Mouse (Mus musculus) small intestine, adult 2 months (tissue): Measurements from ENCODE around the gene Stk24.

Source experiments
- CTCF ChIP-seq: fragments of 200-500 bp; IDR thresholded peaks from 2 replicates; pipeline ENCODE4 v1.5.1; 2012; ENCODE audit warnings: low read depth, mild to moderate bottlenecking, control low read depth, inconsistent platforms, low read length, moderate library complexity, mixed read lengths; ENCODE audit not compliant: insufficient replicate concordance, insufficient read length; ENCODE audit errors: extremely low read depth
- POLR2A ChIP-seq: fragments of 200-500 bp; IDR thresholded peaks from 2 replicates; pipeline ENCODE4 v1.6.1; 2012; ENCODE audit warnings: low read depth, mild to moderate bottlenecking, control low read depth, inconsistent platforms, low read length, moderate library complexity

- TF ChIP-seq CTCF (no peak), POLR2A (no peak)
Observed at GRCm38 (mm10) chr14:121276016-121276415, 103.8 kb downstream of the Stk24 start.
